Mouse (Mus musculus): Measurements from ENCODE around the gene Ptprd. TPM values are rescaled to one million over a fixed set of nuclear protein-coding genes. Genes with fewer than 3 reads are reported as not detected.
"Not testable (repeated sequence)": the region's sequence is repeated elsewhere in the genome, so short reads cannot be mapped to it uniquely, and the experiment has no call there.

Ptprd gene
- polyA plus RNA-seq, 1 experiment from 2014 or later: 161 TPM

- no peaks in the 10 kb centered on the region for H3K9me3 ChIP-seq (ENCODE audit: control insufficient read depth, low read length)
- no peak overlapping the region for H3K27ac ChIP-seq (ENCODE audit: low read length)
- H3K9ac ChIP-seq (replicated peaks; ENCODE audit: low read depth, low read length): no peak overlapping the region
- no peaks in the 10 kb centered on the region for H3K4me1 ChIP-seq (replicated peaks; ENCODE audit: control insufficient read depth, insufficient read depth, low read length)
- ATAC-seq: peak; percentile 59; the same call in 1 of the 2 replicates
- WGBS: 15% methylated on average over 1 of the region's 1 CpGs
- no peaks in the 10 kb centered on the region for H3K27me3 ChIP-seq (replicated peaks; ENCODE audit: control insufficient read depth, insufficient read depth, low read length)
- H3K4me3 ChIP-seq (replicated peaks; ENCODE audit: low read length): no peak overlapping the region
- no peaks in the 10 kb centered on the region for H3K36me3 ChIP-seq (ENCODE audit: control insufficient read depth, insufficient read depth)
- no peak overlapping the region for H3K4me2 ChIP-seq (ENCODE audit: low read length)
Measured at GRCm38 (mm10) chr4:78002065-78002464, 209.7 kb downstream of the Ptprd start.

- no peak overlapping the region for H3K4me2 ChIP-seq (ENCODE audit: low read length)
- no peaks in the 10 kb centered on the region for H3K9me3 ChIP-seq (ENCODE audit: control insufficient read depth, low read length)
- H3K4me3 ChIP-seq (replicated peaks; ENCODE audit: low read length): no peak overlapping the region
- 48% methylated on average over 4 of the region's 4 CpGs for WGBS
- no peak overlapping the region for H3K27ac ChIP-seq (ENCODE audit: low read length)
- ATAC-seq: no peak
- H3K27me3 ChIP-seq (replicated peaks; ENCODE audit: control insufficient read depth, insufficient read depth, low read length): no peaks in the 10 kb centered on the region
- no peaks in the 10 kb centered on the region for H3K36me3 ChIP-seq (ENCODE audit: control insufficient read depth, insufficient read depth)
- H3K9ac ChIP-seq (replicated peaks; ENCODE audit: low read depth, low read length): no peak overlapping the region
- H3K4me1 ChIP-seq (replicated peaks; ENCODE audit: control insufficient read depth, insufficient read depth, low read length): no peaks in the 10 kb centered on the region
Measured at GRCm38 (mm10) chr4:77992709-77993108, 219.1 kb downstream of the Ptprd start.

DNA sequence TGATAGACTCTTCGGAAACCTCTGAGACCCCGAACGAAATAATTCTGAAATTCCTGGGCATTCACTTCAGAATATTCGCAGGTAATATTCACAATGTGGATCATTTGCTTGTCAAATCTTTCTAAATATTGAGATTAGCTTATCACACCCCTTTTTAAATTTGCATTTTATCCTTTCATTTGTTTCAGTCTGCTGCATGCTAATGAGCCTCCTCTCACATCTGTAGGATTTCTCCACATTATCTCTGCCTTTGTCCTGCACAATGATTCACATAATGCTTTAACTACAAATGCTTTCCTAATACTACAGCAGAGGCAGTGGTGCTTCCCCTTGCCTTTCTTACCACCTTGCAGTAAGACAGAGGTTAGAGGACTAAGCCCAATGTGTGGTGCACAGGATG lies 229.7 kb downstream of the Ptprd start:
- H3K27ac ChIP-seq (ENCODE audit: low read length): no peak overlapping the region
- no peak overlapping the region for H3K9ac ChIP-seq (replicated peaks; ENCODE audit: low read depth, low read length)
- ATAC-seq: peak; percentile 66
- H3K4me2 ChIP-seq (ENCODE audit: low read length): no peak overlapping the region
- no peaks in the 10 kb centered on the region for H3K36me3 ChIP-seq (ENCODE audit: control insufficient read depth, insufficient read depth)
- 0 out of 2 replicates have a peak, but pooled peaks cover 2% of the 10 kb centered on the region for H3K4me1 ChIP-seq (replicated peaks; ENCODE audit: control insufficient read depth, insufficient read depth, low read length)
- H3K9me3 ChIP-seq (ENCODE audit: control insufficient read depth, low read length): no peaks in the 10 kb centered on the region
- no peaks in the 10 kb centered on the region for H3K27me3 ChIP-seq (replicated peaks; ENCODE audit: control insufficient read depth, insufficient read depth, low read length)
- H3K4me3 ChIP-seq (replicated peaks; ENCODE audit: low read length): no peak overlapping the region
- WGBS: 47% methylated on average over 4 of the region's 4 CpGs

DNA sequence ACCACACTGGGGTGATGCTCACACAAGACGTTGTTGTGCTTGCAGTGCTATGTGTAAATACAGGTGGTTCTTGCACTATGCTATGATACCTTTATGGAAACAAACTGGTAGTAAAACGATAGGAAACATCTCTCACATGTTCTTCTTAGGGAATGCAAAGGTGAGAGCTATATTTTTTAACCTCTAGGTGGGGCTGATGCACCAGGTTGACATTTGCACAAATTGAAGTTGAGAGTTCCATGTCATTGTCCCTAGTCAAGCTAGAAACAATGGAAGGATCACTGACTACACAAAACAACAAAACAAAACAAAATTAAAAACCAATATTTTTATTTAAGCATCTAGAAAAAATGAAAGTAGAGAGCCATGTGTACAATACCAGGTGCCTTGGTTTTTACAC lies 250.1 kb downstream of the Ptprd start:
- H3K36me3 ChIP-seq (ENCODE audit: control insufficient read depth, insufficient read depth): no peaks in the 10 kb centered on the region
- no peaks in the 10 kb centered on the region for H3K9me3 ChIP-seq (ENCODE audit: control insufficient read depth, low read length)
- no peaks in the 10 kb centered on the region for H3K4me1 ChIP-seq (replicated peaks; ENCODE audit: control insufficient read depth, insufficient read depth, low read length)
- H3K4me2 ChIP-seq (ENCODE audit: low read length): no peak overlapping the region
- H3K27ac ChIP-seq (ENCODE audit: low read length): no peak overlapping the region
- WGBS: 23% methylated on average over 2 of the region's 2 CpGs
- ATAC-seq: peak; percentile 31; the same call in 1 of the 2 replicates
- H3K9ac ChIP-seq (replicated peaks; ENCODE audit: low read depth, low read length): no peak overlapping the region
- H3K27me3 ChIP-seq (replicated peaks; ENCODE audit: control insufficient read depth, insufficient read depth, low read length): no peaks in the 10 kb centered on the region
- H3K4me3 ChIP-seq (replicated peaks; ENCODE audit: low read length): no peak overlapping the region

GRCm38 (mm10) chr4:77889489-77889888 lies 322.3 kb downstream of the Ptprd start:
- 57% methylated on average over 4 of the region's 4 CpGs for WGBS
- peak; percentile 74 for ATAC-seq
- H3K4me2 ChIP-seq (ENCODE audit: low read length): no peak overlapping the region
- H3K4me1 ChIP-seq (replicated peaks; ENCODE audit: control insufficient read depth, insufficient read depth, low read length): no peaks in the 10 kb centered on the region
- H3K36me3 ChIP-seq (ENCODE audit: control insufficient read depth, insufficient read depth): no peaks in the 10 kb centered on the region
- H3K4me3 ChIP-seq (replicated peaks; ENCODE audit: low read length): no peak overlapping the region
- no peak overlapping the region for H3K9ac ChIP-seq (replicated peaks; ENCODE audit: low read depth, low read length)
- no peaks in the 10 kb centered on the region for H3K9me3 ChIP-seq (ENCODE audit: control insufficient read depth, low read length)
- no peak overlapping the region for H3K27ac ChIP-seq (ENCODE audit: low read length)
- H3K27me3 ChIP-seq (replicated peaks; ENCODE audit: control insufficient read depth, insufficient read depth, low read length): no peaks in the 10 kb centered on the region

DNA sequence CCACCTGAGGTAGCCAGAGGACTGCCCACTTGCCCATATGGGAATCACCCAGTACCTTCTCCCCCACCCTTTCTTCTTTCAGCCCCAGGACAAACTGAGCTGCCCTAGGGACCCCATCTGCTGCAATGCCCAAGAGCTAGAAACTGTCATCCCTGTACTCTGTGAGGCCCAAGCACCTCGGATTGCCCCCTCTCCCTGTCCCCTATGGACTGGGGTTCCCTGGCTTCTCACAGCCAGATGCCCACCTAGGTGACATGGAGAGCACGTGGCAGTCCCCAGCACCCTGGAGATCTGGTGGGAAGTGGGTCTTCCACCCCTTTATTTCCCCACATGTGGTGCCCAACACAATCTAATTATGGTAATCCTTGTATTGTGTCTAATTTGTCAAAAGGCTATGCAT lies 331.5 kb downstream of the Ptprd start:
- Histone ChIP-seq H3K27me3 (replicated peaks; ENCODE audit: control insufficient read depth, insufficient read depth, low read length) (no peaks in the 10 kb centered on the region), H3K9me3 (ENCODE audit: control insufficient read depth, low read length) (no peaks in the 10 kb centered on the region), H3K9ac (replicated peaks; ENCODE audit: low read depth, low read length) (no peak overlapping the region), H3K36me3 (ENCODE audit: control insufficient read depth, insufficient read depth) (no peaks in the 10 kb centered on the region), H3K4me2 (ENCODE audit: low read length) (no peak overlapping the region), H3K4me3 (replicated peaks; ENCODE audit: low read length) (no peak overlapping the region), H3K27ac (ENCODE audit: low read length) (no peak overlapping the region), H3K4me1 (replicated peaks; ENCODE audit: control insufficient read depth, insufficient read depth, low read length) (no peaks in the 10 kb centered on the region)
- no peak for ATAC-seq
- 34% methylated on average over 2 of the region's 2 CpGs for WGBS

DNA sequence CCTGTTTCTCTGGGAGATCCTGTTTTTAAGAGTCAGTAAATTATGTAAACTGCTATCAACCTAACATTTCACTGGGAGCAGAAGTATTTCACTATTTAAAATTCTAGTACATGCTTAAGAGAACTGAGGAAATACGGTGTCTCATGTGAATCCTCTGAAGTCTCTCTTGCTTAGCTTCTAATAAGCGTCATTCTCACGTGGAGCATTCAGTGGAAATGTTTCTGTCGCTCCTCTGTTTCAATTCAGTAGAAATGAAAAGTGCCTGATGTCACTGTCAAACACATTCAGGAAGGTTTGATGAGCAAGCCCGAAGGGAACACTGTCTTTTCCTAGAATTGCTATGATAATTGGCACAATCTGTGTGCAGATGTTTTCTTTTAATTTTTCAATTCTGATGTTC lies 350.5 kb downstream of the Ptprd start:
- H3K36me3 ChIP-seq (ENCODE audit: control insufficient read depth, insufficient read depth): no peaks in the 10 kb centered on the region
- H3K27me3 ChIP-seq (replicated peaks; ENCODE audit: control insufficient read depth, insufficient read depth, low read length): no peaks in the 10 kb centered on the region
- H3K4me1 ChIP-seq (replicated peaks; ENCODE audit: control insufficient read depth, insufficient read depth, low read length): no peaks in the 10 kb centered on the region
- H3K4me2 ChIP-seq (ENCODE audit: low read length): no peak overlapping the region
- H3K9me3 ChIP-seq (ENCODE audit: control insufficient read depth, low read length): no peaks in the 10 kb centered on the region
- WGBS: 59% methylated on average over 5 of the region's 5 CpGs
- H3K4me3 ChIP-seq (replicated peaks; ENCODE audit: low read length): no peak overlapping the region
- no peak overlapping the region for H3K27ac ChIP-seq (ENCODE audit: low read length)
- ATAC-seq: 0 out of 2 replicates have a peak, but pooled peaks have one; percentile 28
- H3K9ac ChIP-seq (replicated peaks; ENCODE audit: low read depth, low read length): no peak overlapping the region

- not testable (repeated sequence) for H3K4me3 ChIP-seq (replicated peaks; ENCODE audit: low read length); ATAC-seq; H3K36me3 ChIP-seq (ENCODE audit: control insufficient read depth, insufficient read depth); H3K9ac ChIP-seq (replicated peaks; ENCODE audit: low read depth, low read length); H3K9me3 ChIP-seq (ENCODE audit: control insufficient read depth, low read length); H3K27ac ChIP-seq (ENCODE audit: low read length); H3K4me2 ChIP-seq (ENCODE audit: low read length); H3K27me3 ChIP-seq (replicated peaks; ENCODE audit: control insufficient read depth, insufficient read depth, low read length); H3K4me1 ChIP-seq (replicated peaks; ENCODE audit: control insufficient read depth, insufficient read depth, low read length)
- 88% methylated on average over 1 of the region's 1 CpGs for WGBS
Measured at GRCm38 (mm10) chr4:77797391-77797790, 414.4 kb downstream of the Ptprd start.

DNA sequence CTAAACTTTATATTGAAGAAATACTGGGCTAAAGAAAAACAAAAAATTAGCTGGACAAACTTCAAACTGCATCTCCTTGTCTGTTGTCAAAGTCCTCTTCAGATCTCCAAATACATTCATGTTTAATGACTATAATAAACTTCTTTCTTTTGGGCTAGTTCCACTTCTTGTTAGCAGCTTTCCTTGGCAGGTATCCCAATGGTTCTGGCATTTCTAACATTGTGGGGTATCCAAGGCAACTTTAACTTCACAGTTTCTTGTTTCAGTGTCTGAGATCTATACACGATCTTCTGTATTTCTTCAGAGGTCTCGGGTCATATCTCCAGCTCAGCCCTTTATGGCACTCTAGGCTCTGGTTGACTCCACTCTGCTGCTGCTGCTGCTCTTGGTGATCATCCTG lies 434.5 kb downstream of the Ptprd start:
- no peak overlapping the region for H3K9ac ChIP-seq (replicated peaks; ENCODE audit: low read depth, low read length)
- H3K4me3 ChIP-seq (replicated peaks; ENCODE audit: low read length): no peak overlapping the region
- no peak for ATAC-seq
- no peaks in the 10 kb centered on the region; the same call in 1 of the 2 replicates for H3K4me1 ChIP-seq (replicated peaks; ENCODE audit: control insufficient read depth, insufficient read depth, low read length)
- no peaks in the 10 kb centered on the region for H3K36me3 ChIP-seq (ENCODE audit: control insufficient read depth, insufficient read depth)
- no peak overlapping the region for H3K27ac ChIP-seq (ENCODE audit: low read length)
- H3K4me2 ChIP-seq (ENCODE audit: low read length): no peak overlapping the region
- WGBS: 60% methylated on average over 2 of the region's 2 CpGs
- no peaks in the 10 kb centered on the region for H3K27me3 ChIP-seq (replicated peaks; ENCODE audit: control insufficient read depth, insufficient read depth, low read length)
- H3K9me3 ChIP-seq (ENCODE audit: control insufficient read depth, low read length): no peaks in the 10 kb centered on the region

DNA sequence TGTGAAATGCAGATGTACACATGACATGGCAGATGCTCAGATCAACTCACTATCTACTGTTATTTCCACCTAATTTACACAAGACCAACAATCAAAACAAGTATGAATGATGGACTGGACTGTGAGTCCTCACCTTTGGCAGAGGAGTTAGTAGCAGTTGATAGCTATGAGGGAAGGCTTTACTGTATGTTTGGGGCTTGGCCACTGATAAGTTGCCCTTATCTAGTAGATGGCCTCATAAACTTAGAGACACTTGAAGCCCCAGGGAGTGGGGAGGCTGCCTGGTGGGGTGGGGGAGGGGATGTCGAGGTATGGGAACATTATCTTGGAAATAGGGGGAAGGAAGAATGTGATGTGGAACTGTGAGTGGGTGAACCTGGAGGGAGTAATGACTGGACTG lies 448.0 kb downstream of the Ptprd start:
- no peak overlapping the region for H3K27ac ChIP-seq (ENCODE audit: low read length)

More for the DNA sequence above, 448.0 kb downstream of the Ptprd start:
- Histone ChIP-seq H3K9ac (replicated peaks; ENCODE audit: low read depth, low read length) (no peak overlapping the region), H3K9me3 (ENCODE audit: control insufficient read depth, low read length) (no peaks in the 10 kb centered on the region), H3K4me2 (ENCODE audit: low read length) (no peak overlapping the region), H3K4me1 (replicated peaks; ENCODE audit: control insufficient read depth, insufficient read depth, low read length) (no peaks in the 10 kb centered on the region), H3K4me3 (replicated peaks; ENCODE audit: low read length) (no peak overlapping the region), H3K27me3 (replicated peaks; ENCODE audit: control insufficient read depth, insufficient read depth, low read length) (no peaks in the 10 kb centered on the region), H3K36me3 (ENCODE audit: control insufficient read depth, insufficient read depth) (no peaks in the 10 kb centered on the region)
- 68% methylated on average over 1 of the region's 1 CpGs for WGBS
- no peak for ATAC-seq
